Mouse (Mus musculus) thymus, postnatal 10 days (tissue): ENCODE data around the gene Twist2.
A peak's percentile ranks its signal among the peaks of the same experiment; 100 is the strongest.

Experiments used
- DNase-seq, 2 experiments: peaks; one replicate each; pipeline ENCODE4 v3.0.0; 2021; ENCODE audit warnings: low spot score in 2 of 2

Gene Twist2

DNA sequence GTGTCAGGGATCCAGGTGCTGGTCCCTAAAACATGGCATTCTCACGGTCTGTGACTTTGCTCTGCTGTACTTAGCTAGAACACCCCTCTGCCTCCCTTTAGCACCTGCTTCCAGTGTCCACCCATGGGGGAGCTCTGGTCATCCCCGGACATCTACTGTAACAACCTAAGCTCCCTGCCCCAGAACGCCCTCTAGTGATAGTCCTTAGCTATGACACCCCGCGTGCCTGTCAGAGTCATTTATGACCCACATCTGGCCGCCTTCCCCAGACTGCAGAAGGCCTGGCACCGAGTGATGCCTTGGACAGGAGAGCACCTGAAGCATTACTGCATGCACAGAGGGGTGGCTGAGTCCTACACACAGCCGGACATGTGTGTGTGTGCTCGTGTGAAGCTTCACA lies 18.0 kb downstream of the Twist2 start:
- DNase-seq = peak in 1 of 2 experiments; percentile 11

DNA sequence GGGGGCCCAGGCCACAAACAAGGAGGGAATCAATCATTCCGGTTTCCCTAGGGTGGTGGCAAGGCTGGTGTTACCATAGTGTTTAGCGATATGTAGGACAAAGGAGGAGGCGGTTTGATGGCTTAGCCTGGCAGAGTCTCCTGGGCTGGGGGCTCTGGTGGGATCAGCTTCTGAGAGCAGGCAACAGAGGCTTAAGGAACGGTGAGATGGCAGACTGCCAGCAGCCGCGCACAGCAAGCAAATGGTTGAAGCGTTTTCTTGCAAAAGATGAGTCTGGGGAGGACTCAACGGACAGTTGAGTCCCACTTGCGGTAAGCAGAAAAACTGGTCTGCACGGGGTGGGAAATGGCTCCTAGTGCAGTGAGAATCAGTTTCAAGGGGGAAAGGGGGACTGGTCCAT lies 19.3 kb downstream of the Twist2 start:
- no peak for DNase-seq

DNA sequence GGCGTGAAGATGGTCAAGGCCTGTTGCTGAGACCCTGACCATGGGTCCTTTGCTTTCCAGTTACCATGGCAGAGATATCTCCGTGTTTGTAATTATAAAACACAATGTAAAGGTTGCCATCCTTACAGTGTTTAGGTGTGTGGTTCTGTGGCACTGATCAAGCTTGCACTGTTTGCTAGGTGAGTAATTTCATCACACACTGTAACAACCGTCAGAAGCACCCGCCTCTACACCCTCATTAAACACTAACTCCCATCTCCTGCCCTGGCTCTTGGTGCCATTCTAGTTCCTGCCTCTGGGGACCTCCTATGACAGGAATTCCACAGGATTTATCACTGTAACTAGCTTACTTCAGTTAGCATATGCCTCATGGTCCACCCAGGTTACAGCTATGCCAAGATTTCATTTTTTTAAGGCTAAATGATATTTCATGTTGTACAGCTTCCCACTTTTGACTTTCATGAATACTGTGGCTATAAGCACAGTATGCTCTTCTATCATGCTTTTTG lies 21.1 kb downstream of the Twist2 start:
- no peak for DNase-seq

DNA sequence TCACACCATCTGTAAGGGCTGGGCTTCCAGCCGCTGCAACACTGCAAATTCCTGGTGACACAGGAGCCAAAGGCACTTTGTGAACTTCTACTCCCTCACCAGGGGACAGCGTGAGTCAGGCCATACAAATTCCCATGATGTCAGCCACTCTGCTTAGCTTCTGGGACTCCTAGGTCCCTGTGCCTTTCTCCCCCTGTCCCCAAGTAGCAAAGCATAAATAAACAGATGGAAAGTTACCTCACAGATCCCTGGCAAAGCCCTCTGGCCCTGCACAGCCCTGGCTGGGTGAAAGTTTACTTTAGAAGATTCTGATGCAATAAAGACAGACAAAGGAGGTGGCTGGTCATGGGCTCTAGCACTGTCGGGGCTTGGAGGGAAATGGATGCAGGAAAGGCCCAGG lies 22.3 kb downstream of the Twist2 start:
- DNase-seq = no peak

DNA sequence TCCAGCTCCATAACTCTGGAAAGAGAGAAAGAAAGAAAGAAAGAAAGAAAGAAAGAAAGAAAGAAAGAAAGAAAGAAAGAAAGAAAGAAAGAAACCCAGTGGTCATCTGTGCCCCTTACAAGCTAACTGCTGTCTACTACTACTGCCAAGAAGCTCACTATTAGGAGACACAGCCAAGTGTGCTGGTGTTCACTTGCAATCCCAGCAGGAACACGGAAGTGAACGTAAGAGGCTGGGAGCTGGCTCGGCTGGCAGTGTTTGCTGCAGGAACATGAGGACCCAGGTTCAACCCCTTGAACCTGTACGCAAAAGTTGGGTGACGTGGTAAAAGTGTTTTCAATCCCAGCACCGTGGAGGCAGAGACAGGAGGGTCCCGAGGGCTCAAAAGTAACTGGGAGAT lies 22.7 kb downstream of the Twist2 start:
- DNase-seq = no peak

DNA sequence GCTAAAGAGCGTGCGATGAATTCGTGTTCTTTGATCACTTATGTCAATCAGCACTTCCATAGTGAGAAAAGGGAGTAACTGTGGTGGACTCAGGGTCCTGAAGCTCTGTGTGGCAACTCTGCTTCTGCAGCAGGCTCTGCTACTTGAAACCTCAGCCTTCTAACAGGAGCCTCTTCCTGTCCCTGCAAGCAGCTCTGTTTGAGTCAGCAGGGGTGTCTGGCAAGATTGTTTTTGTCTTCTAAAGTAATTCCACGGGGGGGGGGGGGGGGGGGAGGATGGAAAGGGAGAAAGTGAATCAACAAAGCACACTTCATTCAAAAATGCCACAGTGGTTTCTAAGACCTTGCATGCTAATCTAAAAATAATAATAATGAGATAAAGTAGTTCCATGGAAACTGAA lies 24.0 kb downstream of the Twist2 start:
- DNase-seq = no peak

DNA sequence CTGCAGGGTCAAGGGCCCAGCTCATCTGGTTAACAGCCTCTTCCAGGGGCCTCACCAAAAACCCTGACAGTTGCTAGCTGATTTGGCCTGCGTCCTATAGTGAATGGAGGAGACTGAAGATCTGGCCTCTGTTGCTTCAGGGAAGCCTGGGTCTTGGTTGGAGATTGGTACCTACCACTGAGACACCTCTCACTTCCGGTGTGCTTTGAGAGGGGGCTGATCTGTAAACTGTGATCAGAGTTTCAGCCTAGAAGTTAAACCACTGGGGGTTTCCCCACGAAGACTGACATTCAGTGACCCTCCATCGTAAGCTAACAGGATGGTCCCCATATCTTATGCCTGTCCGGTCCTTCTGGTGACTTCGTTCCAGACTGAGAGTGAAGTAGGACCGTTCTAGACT lies 30.7 kb downstream of the Twist2 start:
- no peak for DNase-seq

DNA sequence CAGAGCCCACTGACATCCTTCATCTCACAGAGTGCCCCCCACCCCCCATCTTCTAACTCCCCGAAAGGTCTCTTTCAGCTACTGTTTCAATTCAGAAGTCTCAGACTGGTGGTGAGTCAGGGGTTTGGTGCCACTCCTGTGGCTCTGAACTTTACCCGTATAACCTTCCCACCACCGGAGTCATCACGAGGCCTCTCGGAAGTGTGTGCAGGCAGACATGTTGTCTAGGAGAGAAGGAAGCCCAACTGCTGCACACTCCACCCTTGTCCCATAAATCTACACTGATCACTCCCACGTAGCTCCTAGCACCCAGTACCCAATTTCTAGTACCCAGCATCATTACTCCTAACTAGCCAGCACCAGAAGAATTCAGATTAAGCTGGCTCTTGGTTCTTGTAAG lies 38.3 kb downstream of the Twist2 start:
- no peak for DNase-seq

DNA sequence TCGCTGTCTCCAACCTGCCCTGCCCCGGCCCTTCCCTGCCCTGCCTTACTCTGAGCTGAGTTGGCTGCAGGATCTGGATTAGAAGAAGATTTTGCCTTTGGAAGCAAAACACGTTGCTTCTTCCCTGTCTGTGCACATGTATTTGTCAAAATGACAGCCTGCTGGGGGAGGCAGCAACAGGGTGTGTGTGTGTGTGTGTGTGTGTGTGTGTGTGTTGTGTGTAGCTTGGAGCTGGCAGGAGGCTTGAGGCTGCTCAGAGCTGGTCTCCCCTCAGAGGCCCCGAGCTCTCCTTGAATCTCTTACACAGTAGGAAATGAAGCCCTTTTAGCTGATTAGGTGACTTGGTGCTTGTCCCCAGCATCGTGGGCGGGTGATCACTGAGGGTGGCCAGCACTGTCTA lies 38.7 kb downstream of the Twist2 start:
- DNase-seq = no peak

DNA sequence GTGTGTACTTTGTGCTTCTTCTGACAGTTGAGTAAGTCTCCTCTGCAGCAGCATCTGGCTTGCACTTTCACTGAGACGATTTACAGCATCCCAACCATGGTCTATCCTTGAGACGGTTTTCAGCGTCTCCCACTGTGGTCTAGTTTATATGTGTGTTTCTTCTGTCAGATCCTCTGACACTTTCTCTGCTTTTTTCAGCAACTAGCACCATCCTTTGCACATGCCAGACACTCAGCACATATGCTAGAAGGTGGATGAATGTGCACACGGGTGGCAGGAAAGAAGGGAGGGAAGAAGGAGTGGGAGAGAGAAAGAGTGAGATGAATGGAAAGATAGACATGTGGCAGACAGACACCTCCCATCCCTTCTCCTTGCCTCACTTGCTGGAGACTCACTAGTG lies 43.0 kb downstream of the Twist2 start:
- DNase-seq = no peak

DNA sequence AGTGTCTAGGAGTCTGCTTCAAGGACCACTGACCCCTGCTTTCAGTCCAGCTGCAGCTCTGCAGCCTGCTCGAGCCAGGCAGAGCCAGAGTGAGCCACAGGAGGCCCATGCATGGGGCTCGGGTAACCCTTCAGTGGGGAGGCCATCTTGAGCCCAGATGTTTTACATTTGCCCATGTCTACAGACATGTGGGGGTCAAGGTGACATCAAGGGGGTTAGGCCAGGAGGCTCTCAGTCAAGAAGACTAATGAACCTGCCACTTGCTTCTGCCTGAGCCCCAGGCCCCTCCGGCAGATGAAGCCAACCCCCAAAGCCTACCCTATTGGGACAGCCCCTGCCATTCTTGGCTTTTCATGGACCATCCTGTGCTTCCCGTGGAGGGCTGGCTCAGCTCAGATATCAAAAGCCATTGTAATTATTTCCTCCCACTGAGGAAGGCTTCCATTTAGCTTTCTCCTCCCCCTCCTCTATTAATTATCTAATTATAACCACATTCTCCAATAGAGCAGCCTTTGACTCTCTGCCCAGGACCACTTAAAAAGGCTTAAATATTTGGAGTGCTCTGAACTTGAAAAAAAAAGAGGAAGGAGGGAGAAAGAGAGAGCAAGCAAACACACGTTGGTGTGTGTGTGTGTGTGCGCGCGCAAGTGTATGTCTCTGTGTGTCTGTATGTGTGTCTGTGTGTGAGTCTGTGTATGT lies 43.6 kb downstream of the Twist2 start:
- no peak for DNase-seq

DNA sequence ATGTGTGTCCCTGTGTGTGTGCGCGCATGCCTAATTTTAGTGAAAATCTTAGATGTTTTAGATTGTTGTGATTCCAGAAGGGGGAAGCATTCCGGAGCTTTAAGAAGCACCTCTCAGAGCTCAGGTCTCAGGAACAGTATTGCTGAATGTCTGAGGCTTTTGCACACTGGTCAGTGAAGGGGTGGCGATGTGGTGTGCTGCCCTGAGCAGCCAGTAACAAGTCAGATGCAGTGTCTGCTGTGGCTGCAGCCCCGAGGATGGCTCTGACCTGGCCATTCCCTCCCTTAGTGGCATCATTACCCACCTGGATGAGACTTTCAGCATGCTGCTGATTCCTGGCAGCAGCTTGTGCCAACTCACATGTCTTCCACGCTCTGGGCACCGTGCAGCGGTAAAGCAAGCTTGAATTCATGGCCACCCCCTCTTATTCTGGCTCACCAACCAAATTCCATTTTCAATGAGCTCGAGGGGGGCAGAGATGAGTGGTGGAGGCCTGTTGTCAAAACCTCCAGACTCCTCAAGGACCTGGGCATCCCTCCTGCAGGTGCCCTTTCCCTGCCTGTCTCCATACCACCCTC lies 44.2 kb downstream of the Twist2 start:
- DNase-seq = no peak

DNA sequence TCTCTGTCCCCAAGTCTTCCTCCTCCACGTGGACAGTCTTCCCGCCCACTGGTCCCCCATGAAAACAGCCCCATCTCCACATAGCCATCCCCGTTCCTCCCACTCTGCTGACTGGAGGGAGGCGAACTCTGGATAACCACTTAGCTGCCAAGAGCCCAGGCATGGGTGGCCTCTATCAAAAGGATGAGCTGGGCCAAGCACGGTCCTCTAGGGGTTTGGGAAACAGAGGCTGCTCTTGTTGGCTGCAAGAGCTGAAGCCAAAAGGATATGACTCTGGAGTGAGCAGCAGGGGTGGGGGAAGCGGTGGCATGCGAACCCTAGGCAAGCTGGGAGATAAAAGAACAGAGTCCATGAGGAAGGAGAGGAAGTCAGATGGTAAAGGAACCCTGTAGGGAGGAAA lies 50.0 kb downstream of the Twist2 start:
- DNase-seq = no peak

DNA sequence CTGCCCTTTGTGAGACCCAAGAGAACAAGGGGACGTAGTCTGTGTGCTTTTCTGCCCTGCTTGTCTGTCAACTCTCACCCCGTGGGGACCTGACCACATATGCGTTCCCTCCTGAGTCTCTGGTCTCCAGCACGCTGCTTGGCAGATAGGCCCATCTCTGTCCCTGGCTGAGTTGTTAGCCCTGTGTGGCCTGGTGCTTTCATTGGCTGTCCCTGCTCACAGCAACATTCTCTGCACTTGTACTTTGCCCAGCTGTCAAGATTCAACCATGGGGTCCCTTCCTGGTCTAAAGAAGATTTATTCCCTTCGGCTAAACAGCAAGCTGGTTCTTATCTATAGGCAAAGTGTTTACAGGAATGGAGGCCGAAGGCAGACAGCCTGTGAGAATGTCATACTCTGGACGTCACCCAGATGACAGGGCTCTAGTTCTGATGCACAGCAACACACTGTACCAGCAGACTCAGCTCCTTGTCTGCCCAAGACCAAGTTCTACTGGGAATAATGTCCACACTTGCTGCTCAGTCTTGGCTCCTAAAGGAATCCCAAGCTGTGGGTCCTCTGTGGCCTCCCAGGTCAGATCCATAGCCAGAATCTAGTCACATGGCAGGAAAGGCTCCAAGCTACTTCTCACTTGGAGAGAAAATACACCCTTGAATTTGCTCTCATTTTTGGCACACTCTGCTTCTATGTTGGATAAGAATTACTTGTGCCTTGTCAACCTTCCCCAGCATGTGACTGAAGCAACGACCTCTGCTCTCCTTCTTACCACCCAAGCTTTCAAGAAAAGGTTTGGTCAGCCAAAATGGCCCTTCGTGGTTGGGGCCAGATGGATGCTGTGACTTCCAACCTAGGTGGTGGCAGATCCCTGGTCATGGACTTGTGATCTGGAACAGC lies 55.8 kb downstream of the Twist2 start:
- no peak for DNase-seq

DNA sequence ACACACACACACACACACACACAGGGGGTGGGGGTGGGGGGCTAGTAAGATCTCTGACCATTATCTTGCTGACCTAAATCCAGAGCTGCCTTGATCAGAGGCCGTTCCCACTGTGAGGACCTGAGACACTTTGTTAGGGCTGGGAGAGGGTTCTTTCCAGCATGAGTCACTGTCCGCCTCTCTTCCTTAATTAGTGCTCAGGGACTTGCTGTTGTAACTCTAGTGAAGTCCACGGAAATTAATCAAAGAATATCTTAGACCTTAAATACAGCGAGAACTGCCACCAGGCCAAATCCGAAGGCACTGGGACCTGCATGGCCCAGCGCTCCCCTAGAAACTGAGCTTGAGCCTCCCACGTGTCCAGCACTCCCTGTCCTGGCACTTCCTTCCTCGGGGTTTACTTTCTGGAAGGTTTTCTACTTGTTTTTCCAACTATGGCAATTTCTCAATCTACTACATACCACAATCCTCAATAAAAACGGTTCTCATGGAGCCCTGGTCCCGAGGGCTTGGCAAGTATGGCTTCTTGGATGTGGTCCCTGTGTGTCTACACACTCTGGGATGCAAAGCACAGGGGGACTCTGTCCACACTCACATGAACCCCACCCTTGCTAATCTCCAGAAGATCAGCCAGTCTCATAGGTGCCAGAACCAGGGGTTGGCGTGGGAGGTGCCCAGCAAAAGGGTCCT lies 57.0 kb downstream of the Twist2 start:
- DNase-seq = no peak

DNA sequence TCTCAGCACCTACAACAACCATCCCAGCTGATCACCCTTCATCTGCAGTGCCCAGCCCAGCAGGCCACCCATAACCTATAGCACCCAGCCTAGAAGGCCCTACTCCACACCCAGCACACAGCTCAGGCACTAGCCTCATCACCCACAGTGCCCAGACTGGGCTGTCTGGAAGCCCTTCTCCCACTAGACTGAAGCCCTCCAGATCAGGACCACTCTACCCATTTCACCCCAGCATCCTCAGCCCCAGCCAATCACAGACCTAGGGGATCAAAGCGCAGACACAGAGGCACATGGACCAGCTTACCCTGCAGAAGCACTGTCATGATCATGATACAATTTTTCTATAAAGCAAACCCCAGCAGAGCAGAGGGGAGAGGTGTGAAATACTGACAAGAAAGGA lies 57.6 kb downstream of the Twist2 start:
- DNase-seq = no peak

DNA sequence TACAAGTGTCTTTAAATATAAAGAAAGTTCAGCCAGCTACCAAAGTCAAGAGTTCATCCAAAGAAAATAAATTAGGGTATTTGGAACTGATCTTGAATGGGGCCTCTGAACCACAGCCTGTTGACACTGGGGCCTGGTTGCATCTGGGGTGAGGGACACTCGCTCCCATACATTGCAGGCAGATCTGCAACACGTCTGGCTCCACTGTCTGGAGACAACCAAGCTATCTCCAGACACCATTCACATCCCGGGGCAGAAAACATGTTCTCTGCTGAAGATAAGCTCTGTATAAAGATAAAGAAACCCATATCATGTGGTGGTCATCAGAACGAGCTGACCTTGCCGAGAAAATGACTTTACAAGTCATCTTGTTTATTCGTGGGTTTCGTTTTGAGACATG lies 60.2 kb downstream of the Twist2 start:
- DNase-seq = no peak

DNA sequence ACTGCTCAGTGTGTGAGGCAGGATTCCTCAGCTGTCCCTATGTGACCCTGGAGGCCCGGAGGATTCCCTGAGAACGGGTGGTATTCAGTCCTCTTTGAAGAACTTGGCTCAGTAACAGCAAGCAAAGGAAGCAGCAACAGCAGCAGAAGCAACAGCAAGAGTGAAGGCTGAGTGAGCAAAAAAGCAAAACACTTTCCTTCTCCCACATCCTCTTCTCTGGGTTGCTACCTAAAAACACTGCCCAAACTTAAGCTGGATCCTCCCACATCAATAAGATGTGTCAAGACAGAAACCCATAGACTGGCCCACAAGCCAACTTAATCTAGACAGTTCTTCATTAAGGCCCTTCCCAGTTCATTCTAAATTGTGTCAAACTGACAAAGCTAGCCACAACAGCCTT lies 64.7 kb downstream of the Twist2 start:
- no peak for DNase-seq

DNA sequence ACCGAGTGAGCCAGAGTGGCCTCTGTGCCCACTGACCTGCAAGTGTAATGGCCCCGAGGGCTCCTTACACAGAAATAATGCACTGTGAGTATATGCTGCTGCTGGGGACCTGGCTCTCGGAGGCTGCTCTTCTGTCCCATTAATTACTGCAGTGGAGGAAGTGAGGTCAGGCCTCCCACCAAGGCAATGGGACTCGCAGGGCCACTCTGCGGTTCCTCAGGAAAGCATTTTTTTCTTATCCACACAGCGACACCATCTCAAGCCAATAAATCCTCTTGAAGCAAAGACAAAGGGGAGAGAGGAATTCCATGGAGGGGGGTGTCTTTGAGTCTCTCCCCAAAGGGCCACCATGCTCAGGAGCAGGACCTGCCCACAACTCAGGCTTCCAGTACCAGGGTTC lies 69.8 kb downstream of the Twist2 start:
- DNase-seq = no peak

DNA sequence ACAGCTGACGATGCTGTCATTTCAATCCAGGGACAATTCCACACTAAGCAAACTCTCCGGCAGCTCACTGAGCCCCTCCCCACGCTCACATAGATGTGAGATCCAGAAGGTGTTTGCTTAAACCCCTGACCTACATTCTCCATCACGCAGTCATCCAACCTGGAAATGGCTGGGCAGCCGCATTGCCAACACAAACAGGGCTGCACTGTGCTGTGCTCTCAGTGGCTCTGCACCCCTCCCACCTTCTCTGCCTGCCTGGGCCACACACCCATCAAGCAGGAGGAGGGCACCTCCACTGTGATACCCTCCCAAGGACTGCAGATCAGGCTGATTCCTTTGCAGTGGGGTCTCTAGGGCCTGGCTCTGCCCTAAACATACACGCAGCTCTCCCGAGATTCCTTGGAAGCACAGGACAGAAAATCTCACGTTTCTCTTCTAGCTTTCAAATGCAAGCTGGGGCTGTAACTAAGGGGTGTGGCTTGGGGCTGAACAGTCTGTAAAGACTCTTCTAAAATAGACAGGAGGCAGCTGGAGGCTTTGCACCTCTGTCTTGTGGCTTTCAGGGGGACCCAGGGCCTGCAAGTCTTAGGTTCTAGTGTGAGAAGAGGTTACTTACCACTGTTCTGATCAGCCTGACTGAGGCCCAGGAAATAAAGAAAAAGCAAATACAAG lies 71.3 kb downstream of the Twist2 start:
- no peak for DNase-seq

DNA sequence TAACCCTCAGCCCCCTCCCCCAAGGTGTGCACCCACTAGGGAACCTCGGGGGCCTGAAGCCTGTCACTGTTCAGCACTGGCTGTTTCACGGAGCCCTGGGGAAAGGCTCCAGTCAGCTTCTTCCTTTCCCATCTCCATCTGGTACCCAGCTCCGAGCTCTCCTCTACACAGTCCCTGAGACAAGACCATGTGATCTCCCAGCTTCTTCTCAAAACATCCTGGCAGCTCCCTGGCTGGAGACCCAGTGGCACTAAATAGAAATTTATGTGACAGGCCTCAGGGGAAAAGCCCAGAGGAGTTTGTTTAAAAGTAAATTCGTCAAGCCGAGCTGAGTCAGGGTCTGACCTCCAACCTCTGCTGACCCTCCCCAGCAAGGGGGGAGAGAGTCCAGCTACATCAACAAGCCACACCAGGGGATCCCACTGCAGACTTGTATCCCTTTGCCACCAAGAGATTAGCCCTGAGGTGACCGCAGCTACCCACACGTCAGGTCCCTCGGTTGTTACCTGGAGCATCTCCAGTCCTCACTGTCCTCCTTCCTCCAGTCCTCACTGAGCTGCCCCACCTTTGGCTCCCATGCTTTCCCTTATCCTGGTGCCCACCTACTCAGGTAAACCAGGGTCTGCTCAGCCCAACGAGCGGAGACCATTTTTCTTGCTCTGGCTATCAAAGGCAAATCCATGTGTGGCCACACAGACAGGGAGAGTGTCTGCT lies 72.5 kb downstream of the Twist2 start:
- no peak for DNase-seq
